Mouse (Mus musculus) layer of hippocampus, adult 11-12 months (tissue): Measurements from ENCODE around the gene Cga.
A peak's percentile ranks its signal among the peaks of the same experiment; 100 is the strongest.
"Not testable (repeated sequence)": the region's sequence is repeated elsewhere in the genome, so short reads cannot be mapped to it uniquely, and the experiment has no call there.

ENCODE experiments used
- DNase-seq: peaks from one replicate; pipeline ENCODE4 v3.0.0; 2022; ENCODE audit warnings: low spot score

Gene Cga

GRCm38 (mm10) chr4:34889812-34890185 lies 3.8 kb upstream of the Cga start:
- DNase-seq: no peak

GRCm38 (mm10) chr4:34898497-34898896 lies 4.9 kb downstream of the Cga start:
- DNase-seq: no peak

GRCm38 (mm10) chr4:34899322-34899721 lies 5.7 kb downstream of the Cga start:
- DNase-seq: no peak

GRCm38 (mm10) chr4:34900155-34900554 lies 6.6 kb downstream of the Cga start:
- peak; percentile 35 for DNase-seq

- DNase-seq: no peak
Observed at GRCm38 (mm10) chr4:34901166-34901565, 7.6 kb downstream of the Cga start.

GRCm38 (mm10) chr4:34901582-34901981 lies 8.0 kb downstream of the Cga start:
- not testable (repeated sequence) for DNase-seq

- no peak for DNase-seq
Observed at GRCm38 (mm10) chr4:34905396-34905795, 11.8 kb downstream of the Cga start.

GRCm38 (mm10) chr4:34906151-34906550 lies 12.6 kb downstream of the Cga start:
- no peak for DNase-seq

- no peak for DNase-seq
Observed at GRCm38 (mm10) chr4:34907026-34907425, 13.4 kb downstream of the Cga start.

GRCm38 (mm10) chr4:34908127-34908526 lies 14.5 kb downstream of the Cga start:
- no peak for DNase-seq

- DNase-seq: no peak
Observed at GRCm38 (mm10) chr4:34911401-34911800, 17.8 kb downstream of the Cga start.

GRCm38 (mm10) chr4:34912171-34912570 lies 18.6 kb downstream of the Cga start:
- DNase-seq: no peak

GRCm38 (mm10) chr4:34917400-34917799 lies 23.8 kb downstream of the Cga start:
- no peak for DNase-seq

- DNase-seq: peak; percentile 69
Observed at GRCm38 (mm10) chr4:34922177-34922870, 28.7 kb downstream of the Cga start.

- not testable (repeated sequence) for DNase-seq
Observed at GRCm38 (mm10) chr4:34928386-34928785, 34.8 kb downstream of the Cga start.

- no peak for DNase-seq
Observed at GRCm38 (mm10) chr4:34941046-34941445, 47.5 kb downstream of the Cga start.

- no peak for DNase-seq
Observed at GRCm38 (mm10) chr4:34947181-34947580, 53.6 kb downstream of the Cga start.

- DNase-seq: no peak
Observed at GRCm38 (mm10) chr4:34953716-34954115, 60.1 kb downstream of the Cga start.
